Mouse (Mus musculus): ENCODE measurements around the gene Adcy9.

DNA sequence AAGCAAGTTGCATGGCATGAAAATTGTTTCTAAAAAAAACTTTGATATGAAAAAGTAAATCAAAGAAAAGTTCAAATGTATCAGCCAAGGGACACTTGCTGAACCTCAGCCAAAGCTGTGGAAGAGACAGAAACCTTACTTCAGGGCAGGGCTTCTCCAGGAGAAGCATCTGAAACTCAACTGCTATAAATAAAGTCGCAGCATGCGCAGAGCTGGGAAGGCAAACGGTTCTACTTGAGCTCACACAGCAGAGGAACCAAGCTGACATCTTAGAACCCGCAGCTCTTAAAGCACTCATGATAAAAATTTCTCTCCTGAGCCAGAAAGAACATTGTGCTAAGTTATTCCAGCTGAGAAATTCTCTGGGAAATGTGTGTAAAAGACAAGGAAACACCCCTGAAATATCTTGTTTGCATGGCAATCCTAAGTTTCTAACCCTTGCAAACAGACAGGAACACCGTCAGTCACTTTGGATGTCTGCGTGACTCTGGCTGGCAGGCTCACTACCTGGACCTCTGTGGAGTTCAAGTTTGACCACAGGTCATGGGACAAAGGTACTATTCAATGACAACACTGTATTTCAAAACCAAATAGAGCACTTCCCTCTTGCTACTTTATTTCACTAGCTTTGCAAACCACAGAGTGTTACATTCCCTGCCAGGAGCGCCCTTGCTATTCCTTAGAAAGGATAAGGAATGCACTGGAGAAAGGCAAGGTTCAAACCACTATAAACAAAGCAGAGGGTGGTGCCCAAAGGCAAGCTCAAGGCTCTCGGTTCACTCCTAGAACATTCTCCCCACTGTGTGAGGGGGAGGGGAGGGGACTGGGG, 15.2 kb downstream of the Adcy9 start:
- TF ChIP-seq POLR2A (IDR thresholded peaks at IDR 0.05; ENCODE audit: borderline replicate concordance, extremely low read depth, insufficient read depth, insufficient read length, poor library complexity, severe bottlenecking) (no peak), CTCF (IDR thresholded peaks at IDR 0.05; ENCODE audit: borderline replicate concordance, extremely low read depth, insufficient read depth, insufficient read length) (no peak)
